Mouse (Mus musculus) MEL (cell line): Measurements from ENCODE around the gene Prickle2.

Experiments
- CTCF ChIP-seq, 3 experiments: IDR thresholded peaks in 2 of 3; conservative IDR thresholded peaks in 1 of 3; 2 replicates each; pipeline ENCODE4 v1.5.1; 2011 to 2012; ENCODE audit warnings: low read length in 3 of 3, low read depth in 2 of 3, mild to moderate bottlenecking in 2 of 3, improper control_type of control experiment in 1 of 3, inconsistent platforms in 1 of 3, mixed read lengths in 1 of 3, moderate library complexity in 1 of 3; ENCODE audit not compliant: control insufficient read depth in 1 of 3, insufficient read depth in 1 of 3, poor library complexity in 1 of 3, severe bottlenecking in 1 of 3
- E2F4 ChIP-seq: IDR thresholded peaks from 2 replicates; pipeline ENCODE4 v1.6.1; 2011; ENCODE audit warnings: low read depth, low read length, improper control_type of control experiment, borderline replicate concordance
- GATA1 ChIP-seq: IDR thresholded peaks from 2 replicates; pipeline ENCODE4 v1.6.1; 2011; ENCODE audit warnings: low read depth, low read length, improper control_type of control experiment
- MAFK ChIP-seq: IDR thresholded peaks from 2 replicates; pipeline ENCODE4 v1.6.1; 2011; ENCODE audit warnings: low read depth, mild to moderate bottlenecking, low read length, improper control_type of control experiment, borderline replicate concordance
- POLR2A ChIP-seq, 2 experiments: IDR thresholded peaks; 2 replicates each; pipeline ENCODE4 v1.6.1; 2011 to 2012; ENCODE audit warnings: low read length in 2 of 2, mild to moderate bottlenecking in 2 of 2, control low read depth in 1 of 2, improper control_type of control experiment in 1 of 2, low read depth in 1 of 2, moderate library complexity in 1 of 2; ENCODE audit not compliant: control insufficient read depth in 1 of 2, insufficient read depth in 1 of 2, poor library complexity in 1 of 2
- ZC3H11A ChIP-seq: IDR thresholded peaks from 2 replicates; pipeline ENCODE4 v1.6.1; 2012; ENCODE audit warnings: low read depth, mild to moderate bottlenecking, inconsistent platforms, low read length, improper control_type of control experiment

DNA sequence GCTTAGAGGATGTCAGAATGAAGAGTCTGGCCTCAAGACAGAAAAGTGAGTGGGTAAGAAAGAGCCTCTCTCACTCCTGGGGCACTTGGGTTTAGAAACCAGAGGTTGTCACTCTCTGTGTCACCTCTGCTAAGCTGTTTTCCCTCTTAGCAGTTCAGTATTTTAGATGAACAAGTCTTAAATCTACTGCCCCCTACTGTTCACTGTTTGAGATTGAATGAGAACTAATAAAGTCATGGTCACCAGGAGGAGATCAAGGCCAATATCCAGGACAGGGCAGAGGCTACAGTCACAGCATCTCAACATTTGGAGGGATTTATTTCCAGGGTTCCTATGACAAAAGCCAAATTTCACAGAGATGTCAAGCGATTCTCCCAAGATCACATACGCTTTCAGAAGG is 228.3 kb downstream of the Prickle2 start:
- TF ChIP-seq CTCF (IDR thresholded peaks at IDR 0.05 in 2 of 3, conservative IDR thresholded peaks at IDR 0.05 in 1 of 3; ENCODE audit: control insufficient read depth in 1 of 3, insufficient read depth in 1 of 3, low read depth in 2 of 3, low read length in 3 of 3, poor library complexity in 1 of 3, severe bottlenecking in 1 of 3) (peak in 1 of 3 experiments; percentile 6; a peak in 1 of 6 replicates), MAFK (no peak), GATA1 (no peak), POLR2A (IDR thresholded peaks at IDR 0.05; ENCODE audit: control insufficient read depth in 1 of 2, insufficient read depth in 1 of 2, low read depth in 1 of 2, low read length in 2 of 2, poor library complexity in 1 of 2) (no peak), E2F4 (no peak), ZC3H11A (no peak)
